Mouse (Mus musculus): ENCODE results near the gene Gm21767.
"Not testable (repeated sequence)": the region's sequence is repeated elsewhere in the genome, so short reads cannot be mapped to it uniquely, and the experiment has no call there.

The Gm21767 gene

DNA sequence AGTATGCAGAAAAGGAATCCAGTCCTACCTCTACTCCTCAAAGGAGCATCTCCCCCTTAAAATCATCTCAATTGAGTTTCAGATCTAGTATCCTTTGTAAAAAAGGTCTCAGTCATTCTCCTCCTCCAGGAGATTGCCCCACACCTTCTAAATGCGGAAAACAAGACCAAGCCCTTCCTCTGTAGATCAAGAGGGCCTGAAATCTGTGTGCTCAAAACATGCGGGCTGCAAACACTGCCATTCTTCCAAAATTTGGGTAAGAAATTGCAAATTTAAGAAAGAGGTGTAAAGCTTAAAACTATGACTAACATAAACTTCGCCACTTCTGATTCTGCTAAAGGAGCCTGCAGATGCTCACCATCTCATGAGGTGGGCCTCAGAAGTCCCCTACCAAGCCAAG is at the start of gene Gm21767:
TSS of gene Gm21767 (plus strand) at position 301 of the 400 bp plus-strand sequence.
- DNase-seq (ENCODE audit: low read depth, low spot score), result not testable (repeated sequence)

Measured in mesoderm, embryonic 11.5 days (tissue).